Mouse (Mus musculus): ENCODE results near the gene Gdpd5.
"Not testable (repeated sequence)": the region's sequence is repeated elsewhere in the genome, so short reads cannot be mapped to it uniquely, and the experiment has no call there.

Gene Gdpd5

DNA sequence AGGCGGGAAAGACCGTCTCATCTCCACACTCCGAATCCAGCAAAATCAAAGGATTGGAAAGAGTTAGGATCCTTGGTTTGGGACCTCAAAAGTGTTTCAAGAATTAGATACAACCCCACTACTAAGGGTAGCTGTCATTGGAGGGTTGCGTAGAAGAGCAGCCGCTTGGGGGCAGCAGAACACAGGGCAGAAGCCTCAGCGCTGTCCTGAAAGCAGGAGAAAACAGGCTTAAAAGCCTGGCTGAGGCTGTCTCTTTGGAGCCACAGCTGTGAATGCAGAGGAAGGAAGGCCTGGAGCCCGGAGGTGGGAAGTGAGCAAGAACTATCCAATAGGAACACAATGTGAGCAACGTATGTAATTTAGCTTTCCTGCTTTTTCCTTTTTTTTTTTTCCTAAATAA, 119.0 kb downstream of the Gdpd5 start:
- CTCF ChIA-PET, result interaction anchor here (0.6 to 3.1 kb wide), 78 partner anchors 10 to 1561 kb away, joined by 3 to 71 read pairs (median 4); partner anchors contain the start of genes Tpbgl (in 3 of the 4) and Rnf169 (in 1 of the 4)
- POLR2A ChIA-PET, result interaction anchor here in 3 of 4 experiments (0.6 to 2.0 kb wide), 24 partner anchors 9 to 465 kb away, joined by 3 to 14 read pairs (median 4); partner anchors contain the start of genes Rps3 (in 2 of the 3) and Tpbgl (in 1 of the 3)

- POLR2A ChIA-PET, result interaction anchor here in 3 of 4 experiments (0.6 to 2.0 kb wide), 20 partner anchors 9 to 465 kb away, joined by 3 to 14 read pairs (median 4); partner anchors contain the start of gene Rps3 (in 1 of the 3)
- CTCF ChIA-PET, result interaction anchor here (0.6 to 3.1 kb wide), 66 partner anchors 9 to 1193 kb away, joined by 3 to 71 read pairs (median 5); partner anchors contain the start of genes Tpbgl (in 2 of the 4) and Rnf169 (in 1 of the 4)
Measured at GRCm38 (mm10) chr7:99500655-99501054, 119.4 kb downstream of the Gdpd5 start.

DNA sequence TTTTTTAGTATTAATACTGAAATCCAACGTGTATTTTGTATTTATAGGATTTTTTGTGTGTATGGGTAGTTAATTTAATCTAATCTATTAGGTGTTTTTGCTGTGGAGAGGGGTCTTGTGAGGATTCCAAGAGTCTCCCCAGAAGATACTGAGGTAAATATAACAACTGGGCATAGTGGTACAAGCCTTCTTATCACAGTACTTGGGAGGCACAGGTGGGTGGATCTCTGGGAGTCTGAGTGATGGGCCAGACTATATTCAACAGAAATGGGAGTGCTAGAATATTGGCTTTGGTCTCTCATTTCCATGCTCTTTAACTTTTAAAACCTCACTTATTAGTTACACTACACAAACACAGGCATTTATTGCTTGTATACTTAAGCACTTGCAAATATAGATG, 119.9 kb downstream of the Gdpd5 start:
- ChIA-PET POLR2A (interaction anchor here in 2 of 4 experiments (0.8 to 2.0 kb wide), 10 partner anchors 8 to 107 kb away, joined by 3 to 14 read pairs (median 4); partner anchors contain the start of gene Rps3 (in 1 of the 2)), CTCF (interaction anchor here (0.7 to 3.1 kb wide), 24 partner anchors 55 to 1193 kb away, joined by 3 to 71 read pairs (median 7); no protein-coding TSS in a partner anchor)

DNA sequence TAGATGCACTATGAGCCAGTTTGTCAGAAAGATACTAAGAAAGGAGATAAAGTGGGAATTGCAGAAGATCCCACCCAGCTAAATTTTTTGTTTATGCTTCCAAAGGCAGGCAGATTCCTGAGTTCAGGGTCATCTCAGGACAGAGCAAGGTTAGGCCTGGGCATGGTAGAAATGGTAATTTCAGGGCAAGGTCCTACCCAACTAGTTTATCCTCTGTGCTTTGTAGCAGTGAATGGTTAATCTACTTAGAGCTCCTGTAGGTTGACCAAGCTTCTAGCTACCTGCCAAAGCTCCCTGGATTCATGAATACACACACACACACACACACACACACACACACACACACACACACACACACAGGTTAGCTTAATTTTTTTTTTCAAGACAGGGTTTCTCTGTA, 123.3 kb downstream of the Gdpd5 start:
- CTCF ChIA-PET, result interaction anchor here (0.8 to 2.7 kb wide), 6 partner anchors 51 to 86 kb away, joined by 3 to 11 read pairs (median 6); no protein-coding TSS in a partner anchor
- POLR2A ChIA-PET, result interaction anchor here in 3 of 4 experiments (0.7 to 1.6 kb wide), 6 partner anchors 21 to 372 kb away, joined by 3 to 4 read pairs (median 4); partner anchors contain the start of gene Rps3 (in 1 of the 3)

DNA sequence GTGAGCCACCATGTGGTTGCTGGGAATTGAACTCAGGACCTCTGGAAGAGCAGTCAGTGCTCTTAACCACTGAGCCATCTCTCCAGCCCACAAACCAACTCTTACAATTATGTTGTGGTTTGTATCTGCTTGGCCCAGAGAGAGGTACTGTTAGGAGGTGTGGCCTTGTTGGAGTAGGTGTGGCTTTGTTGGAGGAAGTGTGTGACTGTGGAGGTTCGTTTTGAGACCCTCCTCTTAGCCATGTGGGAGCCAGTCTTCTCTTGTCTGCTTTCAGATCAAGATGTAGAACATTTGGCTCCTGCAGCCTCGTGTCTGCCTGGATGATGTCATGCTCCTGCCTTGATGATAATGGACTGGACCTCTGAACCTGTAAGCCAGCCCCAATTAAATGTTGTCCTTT, 127.0 kb downstream of the Gdpd5 start:
- POLR2A ChIA-PET, result interaction anchor here in 3 of 4 experiments (0.8 to 3.7 kb wide), 13 partner anchors 9 to 90 kb away, joined by 3 to 41 read pairs (median 5); partner anchors contain the start of gene Rps3 (in 1 of the 3)
- CTCF ChIA-PET, result not testable (repeated sequence)

GRCm38 (mm10) chr7:99510087-99510501, 128.9 kb downstream of the Gdpd5 start:
- POLR2A ChIA-PET, result interaction anchor here in 3 of 4 experiments (0.6 to 3.7 kb wide), 25 partner anchors 8 to 349 kb away, joined by 3 to 41 read pairs (median 4); partner anchors contain the start of genes Rps3 (in 2 of the 3) and Xrra1 (in 1 of the 3)
- CTCF ChIA-PET, result interaction anchor here in 3 of 4 experiments (0.6 to 3.0 kb wide), 8 partner anchors 10 to 161 kb away, joined by 3 to 12 read pairs (median 5); no protein-coding TSS in a partner anchor

Measured in embryonic stem cell, embryonic (primary cell).